Mouse (Mus musculus): ENCODE measurements around the gene Smurf2.
"Not testable (repeated sequence)": the region's sequence is repeated elsewhere in the genome, so short reads cannot be mapped to it uniquely, and the experiment has no call there.

Gene Smurf2

GRCm38 (mm10) chr11:106807442-106807841, 113.1 kb downstream of the Smurf2 start:
- DNase-seq, result not testable (repeated sequence)

GRCm38 (mm10) chr11:106802069-106802627, 118.4 kb downstream of the Smurf2 start:
- no peak for DNase-seq

- no peak for DNase-seq
These were observed 124.8 kb downstream of the Smurf2 start for GRCm38 (mm10) chr11:106795679-106796078.

- no peak for DNase-seq
These were observed 126.7 kb downstream of the Smurf2 start for GRCm38 (mm10) chr11:106793846-106794245.

GRCm38 (mm10) chr11:106789649-106790048, 130.9 kb downstream of the Smurf2 start:
- DNase-seq, result no peak

GRCm38 (mm10) chr11:106788775-106789459, 131.6 kb downstream of the Smurf2 start, which contains the start of the genes Ddx5 and Cep95:
Gene Ddx5 (minus strand): TSS chr11:106789185.
Gene Cep95 (plus strand): TSS chr11:106789252.
- peak; percentile 98 for DNase-seq

GRCm38 (mm10) chr11:106788026-106788774, 132.3 kb downstream of the Smurf2 start:
- DNase-seq, result peak; percentile 99

- DNase-seq, result peak; percentile 88
These were observed 133.1 kb downstream of the Smurf2 start for GRCm38 (mm10) chr11:106787131-106788025.

- no peak for DNase-seq
These were observed 135.5 kb downstream of the Smurf2 start for GRCm38 (mm10) chr11:106785043-106785442.

GRCm38 (mm10) chr11:106784476-106784875, 136.0 kb downstream of the Smurf2 start:
- DNase-seq, result no peak

- no peak for DNase-seq
These were observed 137.4 kb downstream of the Smurf2 start for GRCm38 (mm10) chr11:106782841-106783764.

- not testable (repeated sequence) for DNase-seq
These were observed 138.2 kb downstream of the Smurf2 start for GRCm38 (mm10) chr11:106782271-106782670.

- DNase-seq, result no peak
These were observed 139.8 kb downstream of the Smurf2 start for GRCm38 (mm10) chr11:106780590-106781220.

GRCm38 (mm10) chr11:106780089-106780425, 140.5 kb downstream of the Smurf2 start:
- DNase-seq, result no peak

- DNase-seq, result peak; percentile 84
These were observed 141.0 kb downstream of the Smurf2 start, which contains the start of gene Polg2 for GRCm38 (mm10) chr11:106779388-106780088. Gene Polg2 (minus strand): TSS chr11:106779537.

- DNase-seq, result no peak
These were observed 141.7 kb downstream of the Smurf2 start for GRCm38 (mm10) chr11:106778589-106779387.

- DNase-seq, result no peak
These were observed 142.4 kb downstream of the Smurf2 start for GRCm38 (mm10) chr11:106778132-106778531.

GRCm38 (mm10) chr11:106777395-106777794, 143.1 kb downstream of the Smurf2 start:
- DNase-seq, result no peak

- DNase-seq, result no peak
These were observed 143.6 kb downstream of the Smurf2 start for GRCm38 (mm10) chr11:106776960-106777359.

GRCm38 (mm10) chr11:106773061-106773460, 147.5 kb downstream of the Smurf2 start:
- DNase-seq, result no peak
